Mouse (Mus musculus) testis, adult 2 months (tissue): ENCODE data around the gene Ubtd1. TPM values are rescaled to one million over a fixed set of nuclear protein-coding genes. Genes with fewer than 3 reads are reported as not detected.

Experiments used
- H3K27ac ChIP-seq: fragments of 200-500 bp; 2 replicates; pipeline ENCODE4 v1.5.1; 2012; ENCODE audit warnings: low read depth, low read length; ENCODE audit not compliant: control insufficient read depth, insufficient read depth
- H3K27me3 ChIP-seq: fragments of 200-500 bp; 2 replicates; pipeline ENCODE4 v1.6.1; 2012; ENCODE audit warnings: mild to moderate bottlenecking, low read length, moderate library complexity; ENCODE audit not compliant: control insufficient read depth, insufficient read depth
- H3K36me3 ChIP-seq: fragments of 200-500 bp; 2 replicates; pipeline ENCODE4 v1.6.1; 2012; ENCODE audit warnings: mild to moderate bottlenecking, low read length; ENCODE audit not compliant: control insufficient read depth, insufficient read depth
- H3K4me1 ChIP-seq: fragments of 200-500 bp; 2 replicates; pipeline ENCODE4 v1.6.1; 2012; ENCODE audit warnings: low read length; ENCODE audit not compliant: control insufficient read depth, insufficient read depth
- H3K4me3 ChIP-seq: fragments of 200-500 bp; 2 replicates; pipeline ENCODE4 v1.5.1; 2012; ENCODE audit warnings: low read depth, mild to moderate bottlenecking, low read length, moderate library complexity, mixed read lengths; ENCODE audit not compliant: control insufficient read depth
- CTCF ChIP-seq: fragments of 200-500 bp; IDR thresholded peaks from 2 replicates; pipeline ENCODE4 v1.5.1; 2012; ENCODE audit warnings: low read depth, mild to moderate bottlenecking, inconsistent platforms, low read length, moderate library complexity; ENCODE audit not compliant: control insufficient read depth, insufficient read depth, insufficient replicate concordance
- POLR2A ChIP-seq: fragments of 200-500 bp; IDR thresholded peaks from 2 replicates; pipeline ENCODE4 v1.6.1; 2012; ENCODE audit warnings: low read depth, mild to moderate bottlenecking, inconsistent platforms, low read length, moderate library complexity; ENCODE audit not compliant: control insufficient read depth
- polyA plus RNA-seq: library from polyadenylated mRNA; depleted of rRNA; stranded (reverse); fragments of >200 nt; gene quantifications from 2 replicates; pipeline ENCODE4 v1.2.3, GENCODE M21; 2012

Ubtd1 gene
- polyA plus RNA-seq, 1 experiment, result 282 TPM

GRCm38 (mm10) chr19:42022542-42022848, 40.9 kb downstream of the Ubtd1 start:
- Histone ChIP-seq H3K27ac (no peak overlapping the region), H3K4me1 (peaks cover 10% of the 10 kb centered on the region), H3K27me3 (no peaks in the 10 kb centered on the region), H3K36me3 (no peaks in the 10 kb centered on the region; the same call in 1 of the 2 replicates), H3K4me3 (no peak overlapping the region)
- TF ChIP-seq POLR2A, result no peak

GRCm38 (mm10) chr19:42026158-42026557, 44.6 kb downstream of the Ubtd1 start:
- TF ChIP-seq POLR2A, result no peak
- peak; percentile 72; the same call in 1 of the 2 replicates for TF ChIP-seq CTCF
- Histone ChIP-seq H3K4me3 (no peak overlapping the region), H3K27me3 (no peaks in the 10 kb centered on the region), H3K4me1 (peaks cover 10% of the 10 kb centered on the region), H3K36me3 (no peaks in the 10 kb centered on the region), H3K27ac (no peak overlapping the region)

GRCm38 (mm10) chr19:42031112-42031511, 49.5 kb downstream of the Ubtd1 start:
- H3K27me3 ChIP-seq, result no peaks in the 10 kb centered on the region
- no peaks in the 10 kb centered on the region; the same call in none of the 2 replicates for H3K36me3 ChIP-seq
- no peaks in the 10 kb centered on the region for H3K4me1 ChIP-seq
- no peak overlapping the region for H3K27ac ChIP-seq
- TF ChIP-seq CTCF (no peak), POLR2A (no peak)
- H3K4me3 ChIP-seq, result no peak overlapping the region

GRCm38 (mm10) chr19:42033611-42034010, 52.0 kb downstream of the Ubtd1 start:
- Histone ChIP-seq H3K27me3 (no peaks in the 10 kb centered on the region), H3K4me1 (no peaks in the 10 kb centered on the region), H3K36me3 (no peaks in the 10 kb centered on the region; the same call in none of the 2 replicates), H3K27ac (no peak overlapping the region), H3K4me3 (no peak overlapping the region)
- no peak for TF ChIP-seq CTCF
- TF ChIP-seq POLR2A, result no peak

GRCm38 (mm10) chr19:42034146-42034775, 52.7 kb downstream of the Ubtd1 start:
- Histone ChIP-seq H3K27ac (no peak overlapping the region), H3K36me3 (no peaks in the 10 kb centered on the region; the same call in none of the 2 replicates), H3K4me3 (no peak overlapping the region), H3K4me1 (no peaks in the 10 kb centered on the region), H3K27me3 (no peaks in the 10 kb centered on the region)
- TF ChIP-seq POLR2A, result no peak
- no peak for TF ChIP-seq CTCF

GRCm38 (mm10) chr19:42034881-42035455, 53.4 kb downstream of the Ubtd1 start:
- no peak overlapping the region for H3K27ac ChIP-seq
- TF ChIP-seq POLR2A (no peak), CTCF (no peak)
- H3K4me3 ChIP-seq, result no peak overlapping the region
- H3K27me3 ChIP-seq, result no peaks in the 10 kb centered on the region
- H3K36me3 ChIP-seq, result no peaks in the 10 kb centered on the region; the same call in none of the 2 replicates
- peaks cover 3% of the 10 kb centered on the region; the same call in 1 of the 2 replicates for H3K4me1 ChIP-seq

GRCm38 (mm10) chr19:42035456-42036248, 54.1 kb downstream of the Ubtd1 start, which contains the start of gene Ankrd2:
Ankrd2 (plus strand) TSS chr19:42036000.
- H3K27me3 ChIP-seq, result no peaks in the 10 kb centered on the region
- TF ChIP-seq CTCF (peak; percentile 54; the same call in 1 of the 2 replicates), POLR2A (no peak)
- peaks cover 3% of the 10 kb centered on the region; the same call in 1 of the 2 replicates for H3K4me1 ChIP-seq
- H3K4me3 ChIP-seq, result no peak within 1 kb of the TSS
- no peaks in the 10 kb centered on the region; the same call in none of the 2 replicates for H3K36me3 ChIP-seq
- no peak within 1 kb of the TSS for H3K27ac ChIP-seq
